Mouse (Mus musculus): ENCODE results near the gene Lama5. TPM values are rescaled to one million over a fixed set of nuclear protein-coding genes. Genes with fewer than 3 reads are reported as not detected.

The Lama5 gene
- polyA plus RNA-seq (2015; fragmentation: Illumina TruSeq; extraction: RNeasy Lipid Tissue Mini Kit (QIAGEN cat#74804); ENCODE audit: insufficient read depth, low read depth, low replicate concordance), result 23.8 TPM

GRCm38 (mm10) chr2:180225762-180226378 lies at the start of gene Lama5:
Gene Lama5 (minus strand): TSS chr2:180225859.

GRCm38 (mm10) chr2:180273394-180274244 lies 48.0 kb upstream of the Lama5 start, which contains the start of gene Cables2:
Gene Cables2 (minus strand): TSS chr2:180273496.

GRCm38 (mm10) chr2:180257001-180257521 lies 31.4 kb upstream of the Lama5 start, which contains the start of gene Rps21:
Gene Rps21 (plus strand): TSS chr2:180257377.

GRCm38 (mm10) chr2:180170806-180171521 lies 54.7 kb downstream of the Lama5 start, which contains the start of gene Adrm1:
Gene Adrm1 (plus strand): TSS chr2:180171485.

Other genes with a start within 250 kb of the Lama5 start
- gene Taf4, start 249.2 kb downstream of the Lama5 start, polyA plus RNA-seq (2015; fragmentation: Illumina TruSeq; extraction: RNeasy Lipid Tissue Mini Kit (QIAGEN cat#74804); ENCODE audit: insufficient read depth, low read depth, low replicate concordance), result 8.8 TPM
- gene Lsm14b, start 200.9 kb downstream of the Lama5 start, polyA plus RNA-seq (2015; fragmentation: Illumina TruSeq; extraction: RNeasy Lipid Tissue Mini Kit (QIAGEN cat#74804); ENCODE audit: insufficient read depth, low read depth, low replicate concordance), result 9.6 TPM
- gene Psma7, start 183.4 kb downstream of the Lama5 start, polyA plus RNA-seq (2015; fragmentation: Illumina TruSeq; extraction: RNeasy Lipid Tissue Mini Kit (QIAGEN cat#74804); ENCODE audit: insufficient read depth, low read depth, low replicate concordance), result 46.3 TPM
- gene Ss18l1, start 183.3 kb downstream of the Lama5 start, polyA plus RNA-seq (2015; fragmentation: Illumina TruSeq; extraction: RNeasy Lipid Tissue Mini Kit (QIAGEN cat#74804); ENCODE audit: insufficient read depth, low read depth, low replicate concordance), result 1.3 TPM
- 8.2 TPM for gene Mtg2, start 155.3 kb downstream of the Lama5 start, polyA plus RNA-seq (2015; fragmentation: Illumina TruSeq; extraction: RNeasy Lipid Tissue Mini Kit (QIAGEN cat#74804); ENCODE audit: insufficient read depth, low read depth, low replicate concordance)
- gene Hrh3, start 121.4 kb downstream of the Lama5 start, polyA plus RNA-seq (2015; fragmentation: Illumina TruSeq; extraction: RNeasy Lipid Tissue Mini Kit (QIAGEN cat#74804); ENCODE audit: insufficient read depth, low read depth, low replicate concordance), result not detected
- 13.8 TPM for gene Osbpl2, start 106.6 kb downstream of the Lama5 start, polyA plus RNA-seq (2015; fragmentation: Illumina TruSeq; extraction: RNeasy Lipid Tissue Mini Kit (QIAGEN cat#74804); ENCODE audit: insufficient read depth, low read depth, low replicate concordance)
- gene Adrm1, start 54.4 kb downstream of the Lama5 start, polyA plus RNA-seq (2015; fragmentation: Illumina TruSeq; extraction: RNeasy Lipid Tissue Mini Kit (QIAGEN cat#74804); ENCODE audit: insufficient read depth, low read depth, low replicate concordance), result 27.7 TPM
- gene Rps21, start 31.5 kb upstream of the Lama5 start, polyA plus RNA-seq (2015; fragmentation: Illumina TruSeq; extraction: RNeasy Lipid Tissue Mini Kit (QIAGEN cat#74804); ENCODE audit: insufficient read depth, low read depth, low replicate concordance), result 683 TPM
- gene Cables2, start 47.6 kb upstream of the Lama5 start, polyA plus RNA-seq (2015; fragmentation: Illumina TruSeq; extraction: RNeasy Lipid Tissue Mini Kit (QIAGEN cat#74804); ENCODE audit: insufficient read depth, low read depth, low replicate concordance), result 7.8 TPM
- gene Rbbp8nl, start 64.0 kb upstream of the Lama5 start, polyA plus RNA-seq (2015; fragmentation: Illumina TruSeq; extraction: RNeasy Lipid Tissue Mini Kit (QIAGEN cat#74804); ENCODE audit: insufficient read depth, low read depth, low replicate concordance), result not detected
- gene Gata5, start 108.8 kb upstream of the Lama5 start, polyA plus RNA-seq (2015; fragmentation: Illumina TruSeq; extraction: RNeasy Lipid Tissue Mini Kit (QIAGEN cat#74804); ENCODE audit: insufficient read depth, low read depth, low replicate concordance), result 0.72 TPM
- 6.0 TPM for gene Slco4a1, start 230.4 kb upstream of the Lama5 start, polyA plus RNA-seq (2015; fragmentation: Illumina TruSeq; extraction: RNeasy Lipid Tissue Mini Kit (QIAGEN cat#74804); ENCODE audit: insufficient read depth, low read depth, low replicate concordance)